ENCODE assay signal across 8 mouse cellular contexts in genomic region chr3:32396794-32397460, GRCm38 (mm10). TPM values are rescaled to one million over a fixed set of nuclear protein-coding genes. Genes with fewer than 3 reads are reported as not detected.
DNase-seq lines count a peak whose midpoint lies in the region; ATAC-seq lines count a peak whose summit lies in the region.

No protein-coding gene starts in this region.

- WGBS in hindbrain, embryonic 14.5 days = under 1% methylated on average over 53 of the region's 77 CpGs

- peak overlapping the region; percentile 96 for H3K27ac ChIP-seq in hindbrain, embryonic 14.5 days

- H3K9me3 ChIP-seq in hindbrain, embryonic 14.5 days (ENCODE audit: control insufficient read depth, low read length) = no peaks in the 10 kb centered on the region

- H3K27me3 ChIP-seq in hindbrain, embryonic 14.5 days (ENCODE audit: control insufficient read depth, insufficient read depth, low read length) = no peaks in the 10 kb centered on the region

- peak; percentile 99 for ATAC-seq in hindbrain, embryonic 14.5 days (ENCODE audit: low FRiP score)

- H3K36me3 ChIP-seq in hindbrain, embryonic 14.5 days (replicated peaks; ENCODE audit: control insufficient read depth, insufficient read depth) = no peaks in the 10 kb centered on the region

- peaks cover 29% of the 10 kb centered on the region for H3K4me1 ChIP-seq in hindbrain, embryonic 14.5 days (replicated peaks; ENCODE audit: control insufficient read depth, insufficient read depth, low read length)

- H3K4me3 ChIP-seq in hindbrain, embryonic 14.5 days (replicated peaks; ENCODE audit: low read length) = peak overlapping the region; percentile 92

- peak overlapping the region; percentile 56 for H3K4me2 ChIP-seq in hindbrain, embryonic 14.5 days (replicated peaks)

- DNase-seq in R1 (ENCODE audit: low read depth, low spot score) = peak; percentile 99
- DNase-seq in cerebellum, postnatal 25 days = peak; percentile 96 to 97
- DNase-seq in frontal cortex, postnatal 25 days (ENCODE audit: low spot score in 2 of 2) = peak; percentile 87 to 93
- peak; percentile 96 for DNase-seq in hindbrain, embryonic 14.5 days (ENCODE audit: low spot score)
- DNase-seq in layer of hippocampus, postnatal 36 days = peak; percentile 97
- peak; percentile 99 for DNase-seq in lung, postnatal 36 days
- peak; percentile 100 for DNase-seq in retina, postnatal 1 day
- DNase-seq in urinary bladder, adult 18-20 months (ENCODE audit: low spot score in 2 of 2) = peak; percentile 96 to 98

- H3K9ac ChIP-seq in hindbrain, embryonic 14.5 days = peak overlapping the region; percentile 95

RNA-seq across cellular contexts. Expression of gene Pik3ca, which starts 0.5 kb away (rescaled TPM):
- 18.8 and 19.3 TPM in 2 replicates for polyA plus RNA-seq in hindbrain, embryonic 14.5 days (2014; fragmentation: Nextera tagmentation; extraction: Ambion mirVana)
- total RNA-seq in layer of hippocampus, postnatal 36 days (2021) = 10 to 100 TPM; 51.1 to 53.8 TPM

RNA-seq across cellular contexts. Expression of gene Zmat3, which starts 31.1 kb away (rescaled TPM):
- polyA plus RNA-seq in hindbrain, embryonic 14.5 days (2014; fragmentation: Nextera tagmentation; extraction: Ambion mirVana) = 9.1 and 10.3 TPM in 2 replicates
- 10 to 100 TPM; 67.9 to 69.7 TPM for total RNA-seq in layer of hippocampus, postnatal 36 days (2021)

Comparison
In these comparisons a context has a peak if more than half of its experiments do, and no peak if none do; other contexts are left out.
1. Peak in every context shown above with its lines: DNase-seq, ATAC-seq, H3K4me3 ChIP-seq and H3K27ac ChIP-seq.